Mouse (Mus musculus) cerebellum, adult 2 months (tissue): ENCODE data around the gene Calm3. TPM values are rescaled to one million over a fixed set of nuclear protein-coding genes. Genes with fewer than 3 reads are reported as not detected.

Source experiments
- DNase-seq, 2 experiments: peaks; one replicate each; pipeline ENCODE4 v3.0.0; 2021
- H3K27ac ChIP-seq: fragments of 200-500 bp; 2 replicates; pipeline ENCODE4 v1.5.1; 2012; ENCODE audit warnings: low read length, control low read depth, inconsistent platforms; ENCODE audit not compliant: insufficient read depth
- H3K27me3 ChIP-seq: fragments of 200-500 bp; 2 replicates; pipeline ENCODE4 v1.6.1; 2012; ENCODE audit warnings: inconsistent platforms, mild to moderate bottlenecking, low read length, moderate library complexity; ENCODE audit not compliant: control insufficient read depth, insufficient read depth
- H3K4me1 ChIP-seq: fragments of 200-500 bp; 2 replicates; pipeline ENCODE4 v1.6.1; 2011; ENCODE audit warnings: low read length; ENCODE audit not compliant: control insufficient read depth, insufficient read depth
- H3K4me3 ChIP-seq: fragments of 200-500 bp; replicated peaks from 2 replicates; pipeline ENCODE3; 2011; ENCODE audit warnings: mild to moderate bottlenecking, low read depth, low read length, control low read depth; ENCODE audit not compliant: insufficient read depth
- CTCF ChIP-seq: fragments of 200-500 bp; IDR thresholded peaks from 2 replicates; pipeline ENCODE4 v1.5.1; 2011; ENCODE audit warnings: low read depth, mild to moderate bottlenecking, control low read depth, low read length, moderate library complexity, borderline replicate concordance; ENCODE audit not compliant: insufficient read depth
- POLR2A ChIP-seq: fragments of 200-500 bp; IDR thresholded peaks from 2 replicates; pipeline ENCODE4 v1.6.1; 2011; ENCODE audit warnings: low read length, control low read depth, borderline replicate concordance; ENCODE audit not compliant: insufficient read depth
- WGBS: fragments of 180-500 bp; shearing (Covaris S2); methylation state at CpG from one replicate; pipeline ENCODE4 v1.1.7; 2018; 5-methylcytosine and 5-hydroxymethylcytosine counted together
- polyA plus RNA-seq: library from polyadenylated mRNA; depleted of rRNA; stranded (reverse); fragments of >200 nt; gene quantifications from 2 replicates; pipeline ENCODE4 v1.2.3, GENCODE M21; 2012

Calm3 gene
- polyA plus RNA-seq, 1 experiment: 1,504 TPM

GRCm38 (mm10) chr7:16907842-16908241, 16.1 kb downstream of the Calm3 start:
- 0 out of 2 replicates have a peak, but pooled peaks cover 2% of the 10 kb centered on the region for H3K4me1 ChIP-seq
- no peak overlapping the region for H3K27ac ChIP-seq
- no peaks in the 10 kb centered on the region for H3K27me3 ChIP-seq
- no peak overlapping the region for H3K4me3 ChIP-seq
- WGBS: 85% methylated on average over 7 of the region's 7 CpGs
- no peak for DNase-seq
- TF ChIP-seq CTCF (no peak), POLR2A (no peak)

- 90% methylated on average over 41 of the region's 41 CpGs for WGBS
- no peak overlapping the region for H3K4me3 ChIP-seq
- no peaks in the 10 kb centered on the region for H3K27me3 ChIP-seq
- 0 out of 2 replicates have a peak, but pooled peaks cover 2% of the 10 kb centered on the region for H3K4me1 ChIP-seq
- TF ChIP-seq POLR2A (no peak), CTCF (no peak)
- H3K27ac ChIP-seq: no peak overlapping the region
- no peak for DNase-seq
Measured at GRCm38 (mm10) chr7:16906889-16907559, 16.9 kb downstream of the Calm3 start.

- no peak within 1 kb of the TSS for H3K4me3 ChIP-seq
- H3K27me3 ChIP-seq: no peaks in the 10 kb centered on the region
- no peak for DNase-seq
- WGBS: 38% methylated on average over 6 of the region's 6 CpGs
- H3K27ac ChIP-seq: no peak within 1 kb of the TSS
- H3K4me1 ChIP-seq: 0 out of 2 replicates have a peak, but pooled peaks cover 2% of the 10 kb centered on the region
- no peak for TF ChIP-seq POLR2A
- TF ChIP-seq CTCF: no peak
Measured at GRCm38 (mm10) chr7:16906281-16906680, 17.6 kb downstream of the Calm3 start, which contains the start of gene Ptgir. Gene Ptgir, plus strand, starts transcription at chr7:16906490.

- no peak for TF ChIP-seq POLR2A
- no peak for TF ChIP-seq CTCF
- no peak overlapping the region for H3K27ac ChIP-seq
- no peak overlapping the region for H3K4me3 ChIP-seq
- no peaks in the 10 kb centered on the region for H3K27me3 ChIP-seq
- 79% methylated on average over 9 of the region's 9 CpGs for WGBS
- no peak for DNase-seq
- 0 out of 2 replicates have a peak, but pooled peaks cover 2% of the 10 kb centered on the region for H3K4me1 ChIP-seq
Measured at GRCm38 (mm10) chr7:16905491-16906021, 18.4 kb downstream of the Calm3 start.

GRCm38 (mm10) chr7:16904120-16904675, 19.7 kb downstream of the Calm3 start:
- Histone ChIP-seq H3K4me3 (no peak overlapping the region), H3K27me3 (no peaks in the 10 kb centered on the region), H3K4me1 (no peaks in the 10 kb centered on the region), H3K27ac (no peak overlapping the region)
- WGBS: 37% methylated on average over 10 of the region's 10 CpGs
- TF ChIP-seq POLR2A (no peak), CTCF (no peak)
- DNase-seq: no peak

- no peak for TF ChIP-seq POLR2A
- Histone ChIP-seq H3K4me3 (no peak overlapping the region), H3K27ac (no peak overlapping the region), H3K4me1 (no peaks in the 10 kb centered on the region), H3K27me3 (no peaks in the 10 kb centered on the region)
- no peak for DNase-seq
- 54% methylated on average over 2 of the region's 2 CpGs for WGBS
Measured at GRCm38 (mm10) chr7:16903439-16903955, 20.4 kb downstream of the Calm3 start.

- WGBS: 40% methylated on average over 5 of the region's 5 CpGs
- Histone ChIP-seq H3K4me3 (no peak overlapping the region), H3K27ac (no peak overlapping the region), H3K4me1 (no peaks in the 10 kb centered on the region), H3K27me3 (no peaks in the 10 kb centered on the region)
- TF ChIP-seq POLR2A: no peak
- no peak for TF ChIP-seq CTCF
- DNase-seq: no peak
Measured at GRCm38 (mm10) chr7:16900526-16900925, 23.4 kb downstream of the Calm3 start.

- peaks cover 3% of the 10 kb centered on the region; the same call in 1 of the 2 replicates for H3K4me1 ChIP-seq
- no peak overlapping the region for H3K27ac ChIP-seq
- no peak overlapping the region for H3K4me3 ChIP-seq
- WGBS: 38% methylated on average over 10 of the region's 10 CpGs
- DNase-seq: no peak
- TF ChIP-seq POLR2A (no peak), CTCF (no peak)
- no peaks in the 10 kb centered on the region for H3K27me3 ChIP-seq
Measured at GRCm38 (mm10) chr7:16895511-16895910, 28.4 kb downstream of the Calm3 start.
